Mouse (Mus musculus) erythroblast, embryonic 14.5 days (primary cell): ENCODE measurements at regions not wholly inside any gene's neighbourhood (a gene's known extent, or its start where the extent isn't known, plus 50 kb on each side); places are given as distances from the start of the nearest gene placed in this dataset.

Source experiments
- GATA1 ChIP-seq: IDR thresholded peaks from 2 replicates; pipeline ENCODE4 v1.6.1; 2012; ENCODE audit warnings: low read length, inconsistent platforms, mixed read lengths
- TAL1 ChIP-seq: IDR thresholded peaks from 3 replicates; pipeline ENCODE4 v1.6.1; 2012; ENCODE audit warnings: low read length, inconsistent platforms, mixed read lengths

DNA sequence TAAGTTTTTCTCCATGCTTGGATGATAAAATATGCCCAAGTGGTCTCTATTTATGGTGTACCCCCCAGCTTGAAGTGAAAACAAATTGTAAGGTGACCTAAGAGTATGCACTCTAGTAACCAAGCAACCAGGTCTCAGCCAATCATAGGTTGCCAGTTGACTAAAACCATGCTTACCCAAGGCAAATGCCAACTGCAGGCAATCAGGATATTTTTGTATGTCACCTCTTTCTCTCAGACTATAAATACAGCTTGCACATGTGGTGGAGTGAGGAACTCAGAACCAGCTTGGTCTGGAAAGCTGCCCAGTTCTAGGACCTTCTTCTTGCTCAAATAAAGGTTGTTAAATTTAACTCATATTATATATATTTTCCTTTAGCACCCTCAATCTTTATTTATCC lies 476.0 kb upstream of the Gm26657 start:
- TF ChIP-seq GATA1 (no peak), TAL1 (no peak)
